Mouse (Mus musculus) layer of hippocampus, postnatal 14 days (tissue): ENCODE measurements around the gene Phactr3. TPM values are rescaled to one million over a fixed set of nuclear protein-coding genes. Genes with fewer than 3 reads are reported as not detected.
"Not testable (repeated sequence)": the region's sequence is repeated elsewhere in the genome, so short reads cannot be mapped to it uniquely, and the experiment has no call there.

ENCODE experiments used
- DNase-seq, 2 experiments: peaks; one replicate each; pipeline ENCODE4 v3.0.0; 2021 to 2022; ENCODE audit warnings: low spot score in 2 of 2, mixed read lengths in 1 of 2
- long read RNA-seq, 2 experiments: library from polyadenylated mRNA; stranded (forward); transcript quantifications; one replicate each; pipeline ENCODE4 v2.0.0; 2021
- total RNA-seq, 2 experiments: library from RNA; stranded (reverse); gene quantifications; 2 replicates each; pipeline ENCODE4 v1.2.3; 2021

Gene Phactr3
- 100 to 1,000 TPM; 134 to 144 TPM for total RNA-seq
- long read RNA-seq, experiment 1, transcript Phactr3-201 (13 exons, 2,642 nt): minor isoform, 12 of 62 reads
- long read RNA-seq, experiment 1, transcript Phactr3-202 (13 exons, 2,680 nt): major isoform, 25 of 62 reads
- long read RNA-seq, experiment 1, partial matches to known transcripts: 19 of 62 reads
- long read RNA-seq, experiment 1, other reads (novel, unspliced or antisense): 5 of 62 reads
- long read RNA-seq, experiment 2, transcript Phactr3-201 (13 exons, 2,642 nt): minor isoform, 25 of 106 reads
- long read RNA-seq, experiment 2, transcript Phactr3-204 (13 exons, 2,656 nt): minor isoform, 5 of 106 reads
- long read RNA-seq, experiment 2, transcript Phactr3-202 (13 exons, 2,680 nt): major isoform, 39 of 106 reads
- long read RNA-seq, experiment 2, partial matches to known transcripts: 34 of 106 reads
- long read RNA-seq, experiment 2, other reads (novel, unspliced or antisense): 3 of 106 reads

- no peak for DNase-seq
Observed at GRCm38 (mm10) chr2:178118801-178119560, at the start of gene Phactr3. TSS of gene Phactr3 (plus strand) at chr2:178118975.

GRCm38 (mm10) chr2:178078166-178078717, 40.5 kb upstream of the Phactr3 start, which contains the start of gene Zfp931:
TSS of gene Zfp931 (minus strand) at chr2:178078476.
- DNase-seq: not testable (repeated sequence)

- DNase-seq: no peak
Observed at GRCm38 (mm10) chr2:178089586-178089985, 29.2 kb upstream of the Phactr3 start.

DNA sequence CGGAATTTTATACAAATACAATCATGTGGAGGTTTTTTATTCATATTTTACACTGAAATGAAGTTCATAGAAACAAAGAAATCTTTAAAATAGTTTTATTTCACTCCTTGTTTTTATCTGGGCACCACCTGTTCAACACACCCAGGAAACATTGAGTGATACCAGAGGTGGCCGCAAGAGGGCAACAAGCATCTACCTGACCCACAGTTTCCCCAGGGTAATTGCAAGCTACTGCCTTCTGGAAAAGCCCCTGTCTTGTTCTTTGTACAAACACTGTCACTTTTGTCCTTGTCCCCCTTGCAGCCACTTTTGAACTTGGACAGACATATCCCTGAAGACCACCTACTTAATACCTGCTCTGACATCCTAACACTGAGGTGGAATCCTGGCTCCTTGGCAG, 20.8 kb upstream of the Phactr3 start:
- peak; percentile 45 to 53 for DNase-seq

DNA sequence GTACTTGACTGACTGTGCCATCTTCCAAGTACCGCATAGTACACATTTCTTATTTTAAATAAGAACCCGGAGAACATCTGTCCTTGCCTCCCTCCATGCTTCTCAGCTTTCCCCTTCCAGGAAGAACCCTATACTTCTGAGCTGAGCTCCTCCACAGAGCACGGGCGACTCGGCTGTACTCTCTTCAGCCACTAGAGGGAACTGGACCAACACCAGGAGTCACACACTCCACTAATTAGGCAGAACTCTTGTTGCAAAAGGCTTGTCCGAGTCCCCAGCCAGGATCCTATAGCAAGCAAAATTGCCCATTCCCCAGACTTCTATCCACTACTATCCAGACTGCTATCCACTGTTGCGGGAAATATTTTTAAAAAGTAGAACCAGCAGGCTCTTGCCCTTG, 16.8 kb upstream of the Phactr3 start:
- DNase-seq: peak; percentile 57 to 62

GRCm38 (mm10) chr2:178117946-178118345, 829 bp upstream of the Phactr3 start:
- DNase-seq: peak; percentile 51 to 60

DNA sequence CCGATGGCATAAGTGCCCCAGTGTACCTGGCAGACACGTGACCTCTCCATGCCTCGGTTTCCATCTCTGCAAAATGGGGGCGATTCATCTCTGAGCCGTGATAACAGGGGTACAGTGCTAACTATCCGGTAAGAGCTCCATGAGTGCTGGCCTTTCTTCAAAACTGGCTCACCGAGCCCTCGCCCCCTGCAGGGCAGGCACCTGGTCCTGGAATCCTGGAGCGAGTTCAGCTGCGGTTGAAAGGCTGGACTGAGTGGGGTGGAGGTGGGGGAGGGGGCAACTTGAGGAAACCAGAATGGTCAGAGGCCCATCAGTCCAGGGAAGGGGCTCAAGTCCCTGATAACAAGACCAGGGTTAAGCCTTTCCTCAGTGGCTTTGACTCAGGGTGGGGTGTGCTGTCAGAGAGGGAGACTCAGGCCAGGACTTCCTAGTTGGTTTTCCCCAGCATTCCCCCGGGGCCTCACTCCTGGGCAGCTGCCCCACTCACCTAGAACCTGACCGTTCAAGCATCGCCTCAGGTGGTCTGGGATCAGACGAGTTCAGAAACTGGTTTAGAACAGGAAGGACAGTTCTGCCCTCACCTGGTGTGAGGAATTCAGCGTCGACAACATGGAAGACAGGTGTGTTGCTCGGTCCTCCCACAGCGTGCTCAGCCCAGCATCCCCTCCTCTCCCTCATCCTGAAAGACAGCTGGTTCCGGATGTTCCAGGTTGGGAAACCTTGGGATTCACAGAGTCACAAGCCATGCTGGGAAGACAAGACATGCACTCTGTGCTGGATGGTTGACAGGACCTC, 983 bp downstream of the Phactr3 start:
- no peak for DNase-seq

GRCm38 (mm10) chr2:178120356-178120645, 1.5 kb downstream of the Phactr3 start:
- no peak for DNase-seq

DNA sequence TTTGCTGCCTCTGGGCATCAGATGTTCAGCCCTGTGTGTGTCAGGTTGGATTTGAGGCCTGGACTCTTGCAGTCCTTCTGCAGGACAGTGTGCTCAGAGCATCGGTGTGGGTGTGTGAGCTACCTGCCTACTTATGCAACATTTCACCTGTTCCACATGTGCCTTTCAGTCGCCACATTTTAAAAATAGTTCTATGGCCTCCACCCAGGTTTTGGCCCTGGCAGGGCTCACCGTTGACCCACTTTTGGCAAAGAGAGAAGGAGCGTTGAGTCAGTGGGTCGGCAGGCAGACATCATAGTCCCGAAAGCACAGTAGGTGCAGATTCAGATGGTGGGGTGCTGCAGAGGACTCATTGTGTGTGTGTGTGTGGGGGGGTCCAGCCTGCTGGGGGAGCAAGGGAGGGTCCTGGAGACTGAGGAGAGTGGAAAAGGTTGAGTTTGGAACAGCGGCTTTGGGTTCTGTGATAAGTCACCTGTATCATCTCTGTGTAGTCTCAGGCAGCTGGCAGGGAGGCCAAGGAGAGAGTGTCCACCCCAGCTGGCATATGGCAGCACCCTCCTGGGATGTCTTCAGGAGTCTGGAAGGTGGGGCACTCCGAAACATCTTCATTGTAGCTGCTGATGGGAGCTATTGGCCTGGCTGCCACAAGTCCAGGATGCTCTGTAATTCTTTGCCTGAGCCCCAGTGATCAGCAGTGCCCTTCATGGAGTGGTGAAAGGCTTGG, 2.0 kb downstream of the Phactr3 start:
- DNase-seq: no peak

- DNase-seq: no peak
Observed at GRCm38 (mm10) chr2:178121375-178121688, 2.6 kb downstream of the Phactr3 start.

DNA sequence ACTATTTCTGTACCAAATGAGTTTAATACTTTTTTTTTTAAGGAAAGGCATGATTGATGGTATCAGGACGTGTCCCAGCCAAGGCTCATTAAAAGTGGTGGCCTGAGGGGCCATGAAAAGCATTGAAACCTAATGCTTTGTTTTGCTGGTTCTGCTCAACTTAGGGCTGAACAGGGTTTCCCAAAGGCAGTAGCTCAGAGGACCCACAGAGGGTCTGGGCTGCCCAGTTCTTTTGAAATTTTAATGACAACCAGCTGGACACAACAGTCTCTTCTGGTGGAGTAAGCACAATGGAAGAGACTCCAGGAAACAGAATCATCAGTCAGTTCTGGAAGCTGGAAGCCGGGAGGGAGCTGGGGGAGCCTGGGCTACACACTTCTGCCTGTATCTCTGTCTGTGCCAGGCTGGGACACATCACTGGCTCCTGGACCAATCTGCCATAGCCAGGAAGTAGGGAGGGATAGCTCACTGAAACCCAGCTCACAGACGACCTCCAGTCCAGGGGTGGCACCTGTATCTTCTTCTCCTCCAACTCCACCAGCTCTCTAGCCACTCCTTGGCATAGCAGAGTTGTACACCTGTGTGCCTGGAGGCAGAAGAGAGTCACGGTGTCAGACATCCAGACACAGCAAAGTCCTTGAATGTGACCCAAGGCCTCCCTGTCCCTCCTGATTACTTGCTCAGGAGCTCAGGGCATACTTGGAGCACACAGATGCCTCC, 3.3 kb downstream of the Phactr3 start:
- DNase-seq: no peak

DNA sequence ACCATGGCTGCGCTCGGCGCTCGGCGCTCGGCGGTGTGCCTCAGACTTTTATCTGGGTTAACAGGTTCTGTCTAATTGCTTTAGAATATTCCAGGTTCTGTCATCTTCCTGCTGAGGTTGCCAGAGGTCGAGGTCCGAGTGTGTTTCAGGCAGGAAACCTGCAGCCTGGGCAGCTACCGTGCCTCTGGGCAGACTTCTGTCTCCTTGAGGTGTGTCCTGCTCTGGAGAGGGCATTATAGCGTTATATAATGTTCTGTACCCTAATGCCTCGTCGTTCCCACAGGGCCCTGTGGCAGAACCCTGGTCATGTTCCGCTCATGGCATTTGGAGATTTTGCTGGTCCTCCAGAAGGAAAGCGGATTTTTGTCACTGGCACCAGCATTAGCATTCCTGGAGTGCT, 4.7 kb downstream of the Phactr3 start:
- no peak for DNase-seq

DNA sequence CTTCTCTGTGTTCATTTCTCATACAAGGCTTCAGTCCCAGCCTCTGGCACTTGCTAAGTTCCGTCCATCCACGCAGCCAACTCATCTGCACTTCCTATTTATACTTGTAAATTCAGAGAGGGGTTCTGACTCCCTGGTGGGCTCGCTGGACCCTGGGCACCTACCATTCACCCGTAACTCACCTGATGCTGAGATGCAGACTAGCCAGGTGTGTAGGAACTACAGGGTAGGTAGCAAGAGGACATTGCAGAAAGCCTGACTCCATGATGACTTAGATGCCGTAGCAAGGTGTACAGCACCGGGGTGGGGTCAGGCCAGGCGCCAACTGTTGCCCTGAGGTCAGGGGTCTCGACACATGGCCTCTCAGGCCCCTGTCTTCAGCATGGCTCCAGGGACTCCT, 6.7 kb downstream of the Phactr3 start:
- no peak for DNase-seq

GRCm38 (mm10) chr2:178126041-178126820, 7.5 kb downstream of the Phactr3 start:
- DNase-seq: peak in 1 of 2 experiments; percentile 0

DNA sequence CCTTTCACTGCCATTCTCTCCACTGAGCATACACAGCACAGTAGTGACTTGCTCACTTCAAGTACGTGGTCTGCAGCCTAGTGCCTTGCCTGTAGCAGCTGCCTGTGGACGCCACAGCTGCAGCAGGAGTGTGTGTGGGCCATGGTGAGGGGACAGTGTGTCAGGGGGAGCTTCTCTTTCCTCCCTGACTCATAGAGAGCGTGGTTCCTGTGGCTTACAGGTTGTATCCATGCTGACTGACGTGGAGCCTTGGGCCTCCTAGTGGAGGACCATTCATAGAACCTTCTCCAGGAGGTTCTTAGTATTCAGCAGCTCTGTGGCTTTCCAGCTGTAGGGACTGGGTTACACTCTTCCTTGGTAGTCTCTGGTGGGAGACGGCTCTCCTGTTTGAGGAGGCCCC, 9.8 kb downstream of the Phactr3 start:
- DNase-seq: peak in 1 of 2 experiments; percentile 1

DNA sequence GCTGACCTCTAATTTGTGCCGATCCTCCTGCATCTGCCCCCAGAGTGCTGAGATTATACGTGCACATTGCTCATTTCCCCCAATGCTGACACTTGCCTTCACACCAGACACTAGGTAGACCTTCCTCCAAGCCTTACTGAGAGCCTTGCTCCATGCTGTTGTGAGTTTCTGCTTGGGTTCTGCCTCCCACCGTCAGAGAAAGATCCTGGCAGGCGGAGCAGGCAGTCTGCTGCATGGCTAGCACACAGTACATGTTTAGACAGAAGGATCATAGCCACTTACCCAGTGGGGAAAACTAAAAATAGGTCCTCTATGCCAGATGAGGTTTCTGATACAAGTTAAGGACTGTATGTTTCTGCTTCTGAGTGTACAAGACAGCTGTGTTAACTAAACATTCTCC, 10.4 kb downstream of the Phactr3 start:
- DNase-seq: no peak

DNA sequence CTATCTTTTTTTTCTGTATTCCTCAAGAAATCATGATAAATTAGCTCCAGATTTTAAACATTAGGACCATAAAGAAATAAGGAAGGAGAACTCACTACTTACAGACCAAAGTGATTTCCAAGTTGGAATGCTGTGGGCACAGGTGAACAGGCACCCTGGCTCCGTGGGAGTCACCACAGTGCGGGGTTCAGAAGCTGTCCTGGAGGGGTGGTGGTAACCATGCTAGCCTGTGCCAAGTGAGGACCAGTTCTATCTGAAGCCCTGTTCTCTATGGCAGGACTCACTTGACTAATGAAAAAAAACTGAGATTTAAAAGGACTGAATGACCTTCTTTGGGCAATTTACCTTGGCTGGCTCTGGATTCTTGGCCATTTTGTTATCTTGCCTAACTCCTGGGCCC, 10.9 kb downstream of the Phactr3 start:
- DNase-seq: peak in 1 of 2 experiments; percentile 1

- peak in 1 of 2 experiments; percentile 1 for DNase-seq
Observed at GRCm38 (mm10) chr2:178130536-178130935, 11.8 kb downstream of the Phactr3 start.

DNA sequence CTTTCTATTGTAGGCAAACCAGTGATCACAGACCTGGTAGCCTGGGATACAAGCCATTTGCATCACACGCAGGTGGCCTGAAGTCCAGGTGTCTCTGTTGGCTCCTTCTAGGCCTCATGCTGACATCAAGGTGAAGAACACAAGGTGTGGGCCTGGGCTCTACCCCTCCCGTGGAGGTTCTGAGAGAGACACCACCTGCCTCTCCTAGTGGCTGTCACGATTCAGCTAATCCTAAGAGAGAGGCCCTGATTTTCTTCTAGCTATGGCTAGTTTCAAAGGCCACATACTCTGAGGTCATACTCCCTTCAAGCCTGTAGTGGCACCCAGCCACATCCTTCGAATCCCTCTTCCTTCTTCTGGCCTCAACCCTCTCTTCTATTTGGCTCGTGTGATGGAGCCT, 12.2 kb downstream of the Phactr3 start:
- DNase-seq: peak in 1 of 2 experiments; percentile 1
